In genomic region chr2:58055383-58055782, GRCm38 (mm10) we compare ENCODE assay signal across 9 mouse cellular contexts. TPM values are rescaled to one million over a fixed set of nuclear protein-coding genes. Genes with fewer than 3 reads are reported as not detected.
DNase-seq lines count a peak whose midpoint lies in the region; ATAC-seq and TF ChIP-seq lines count a peak whose summit lies in the region.
"Had no signal": no experiment of that assay in that cellular context is flagged by ENCODE, and none has a peak within 500 bp of the region (broad histone marks: within the 10 kb centered on the region; RNA-seq: fewer than 3 reads in every experiment).

No protein-coding gene starts in this region.

- intact Hi-C loops in left cerebral cortex, adult 2 months (cut with DNase I), result loop anchor here (2.0 to 5.0 kb wide), 4 partner anchors 143 to 612 kb away; no protein-coding TSS in a partner anchor

- H3K36me3 ChIP-seq in midbrain, embryonic 10.5 days, result no peaks in the 10 kb centered on the region
- H3K36me3 ChIP-seq in midbrain, embryonic 16.5 days (ENCODE audit: control insufficient read depth, insufficient read depth, low read length), result no peaks in the 10 kb centered on the region
- H3K36me3 ChIP-seq in embryonic facial prominence, embryonic 14.5 days (ENCODE audit: control insufficient read depth, insufficient read depth, low read length), result no peaks in the 10 kb centered on the region
- H3K36me3 ChIP-seq in hindbrain, embryonic 16.5 days (ENCODE audit: control insufficient read depth, insufficient read depth, low read length), result no peaks in the 10 kb centered on the region
- H3K36me3 ChIP-seq in stomach, embryonic 15.5 days, result no peaks in the 10 kb centered on the region
- H3K36me3 ChIP-seq: embryonic facial prominence, embryonic 12.5 days had no signal

- no peak overlapping the region for H3K4me3 ChIP-seq in midbrain, embryonic 10.5 days
- no peak overlapping the region for H3K4me3 ChIP-seq in midbrain, embryonic 16.5 days (ENCODE audit: low read depth, low read length)
- H3K4me3 ChIP-seq in embryonic facial prominence, embryonic 14.5 days (ENCODE audit: low read depth, low read length), result no peak overlapping the region
- H3K4me3 ChIP-seq in hindbrain, embryonic 16.5 days (ENCODE audit: low read length), result no peak overlapping the region
- H3K4me3 ChIP-seq in left cerebral cortex, adult 2 months, result no peak overlapping the region
- H3K4me3 ChIP-seq in stomach, embryonic 15.5 days (replicated peaks), result no peak overlapping the region
- H3K4me3 ChIP-seq: embryonic facial prominence, embryonic 12.5 days had no signal

- H3K9me3 ChIP-seq in midbrain, embryonic 10.5 days (replicated peaks), result no peaks in the 10 kb centered on the region
- no peaks in the 10 kb centered on the region for H3K9me3 ChIP-seq in midbrain, embryonic 16.5 days (replicated peaks; ENCODE audit: control insufficient read depth, low read length, poor library complexity, severe bottlenecking)
- H3K9me3 ChIP-seq in embryonic facial prominence, embryonic 14.5 days (ENCODE audit: control insufficient read depth, low read length), result no peaks in the 10 kb centered on the region
- no peaks in the 10 kb centered on the region for H3K9me3 ChIP-seq in hindbrain, embryonic 16.5 days (ENCODE audit: control insufficient read depth, low read length)
- no peaks in the 10 kb centered on the region for H3K9me3 ChIP-seq in stomach, embryonic 15.5 days
- H3K9me3 ChIP-seq: embryonic facial prominence, embryonic 12.5 days had no signal

- H3K27me3 ChIP-seq in midbrain, embryonic 10.5 days (ENCODE audit: low read depth, poor library complexity, severe bottlenecking), result peaks cover 56% of the 10 kb centered on the region
- H3K27me3 ChIP-seq in midbrain, embryonic 16.5 days (ENCODE audit: control insufficient read depth, insufficient read depth, low read depth, low read length), result peaks cover 25% of the 10 kb centered on the region
- H3K27me3 ChIP-seq in embryonic facial prominence, embryonic 14.5 days (replicated peaks; ENCODE audit: control insufficient read depth, insufficient read depth, low read length), result no peaks in the 10 kb centered on the region
- peaks cover 3% of the 10 kb centered on the region; the same call in 1 of the 2 replicates for H3K27me3 ChIP-seq in hindbrain, embryonic 16.5 days (replicated peaks; ENCODE audit: control insufficient read depth, insufficient read depth, low read length)
- H3K27me3 ChIP-seq in stomach, embryonic 15.5 days (replicated peaks), result no peaks in the 10 kb centered on the region
- H3K27me3 ChIP-seq: embryonic facial prominence, embryonic 12.5 days had no signal

- peak; percentile 90 for TF ChIP-seq CTCF in left cerebral cortex, adult 2 months (IDR thresholded peaks at IDR 0.05)

- H3K4me1 ChIP-seq in midbrain, embryonic 10.5 days, result peaks cover 12% of the 10 kb centered on the region
- no peaks in the 10 kb centered on the region for H3K4me1 ChIP-seq in midbrain, embryonic 16.5 days (ENCODE audit: control insufficient read depth, insufficient read depth, low read length)
- no peaks in the 10 kb centered on the region for H3K4me1 ChIP-seq in embryonic facial prominence, embryonic 14.5 days (ENCODE audit: control insufficient read depth, insufficient read depth, low read length)
- H3K4me1 ChIP-seq in hindbrain, embryonic 16.5 days (ENCODE audit: control insufficient read depth, insufficient read depth, low read depth, low read length), result no peaks in the 10 kb centered on the region; the same call in 1 of the 2 replicates
- H3K4me1 ChIP-seq in stomach, embryonic 15.5 days, result no peaks in the 10 kb centered on the region
- H3K4me1 ChIP-seq: embryonic facial prominence, embryonic 12.5 days had no signal

- peak; percentile 38 for DNase-seq in midbrain, embryonic 10.5 days (ENCODE audit: low spot score)
- peak; percentile 61 to 72 for DNase-seq in adrenal gland, postnatal 36 days
- peak; percentile 56 for DNase-seq in embryonic facial prominence, embryonic 14.5 days (ENCODE audit: low spot score)
- peak; percentile 32 to 59 for DNase-seq in left cerebral cortex, adult 2 months (ENCODE audit: extremely low spot score in 1 of 2, low spot score in 2 of 2)
- DNase-seq in monocyte, adult 2 months (ENCODE audit: low read depth in 1 of 2, low spot score in 2 of 2), result peak; percentile 5 to 18

- no peak overlapping the region for H3K9ac ChIP-seq in midbrain, embryonic 16.5 days (ENCODE audit: low read depth, low read length)
- H3K9ac ChIP-seq in embryonic facial prominence, embryonic 14.5 days (ENCODE audit: low read depth, low read length), result no peak overlapping the region
- no peak overlapping the region for H3K9ac ChIP-seq in hindbrain, embryonic 16.5 days (ENCODE audit: low read depth, low read length)
- no peak overlapping the region for H3K9ac ChIP-seq in stomach, embryonic 15.5 days
- H3K9ac ChIP-seq: embryonic facial prominence, embryonic 12.5 days had no signal

- no peak for ATAC-seq in midbrain, embryonic 16.5 days
- no peak for ATAC-seq in embryonic facial prominence, embryonic 14.5 days (ENCODE audit: low read depth)
- ATAC-seq in hindbrain, embryonic 16.5 days, result 0 out of 2 replicates have a peak, but pooled peaks have one; percentile 48
- peak; percentile 39; the same call in 1 of the 2 replicates for ATAC-seq in stomach, embryonic 15.5 days (ENCODE audit: insufficient read depth, low FRiP score, low read depth)

- no peak overlapping the region for H3K4me2 ChIP-seq in midbrain, embryonic 16.5 days (ENCODE audit: low read length)
- H3K4me2 ChIP-seq in embryonic facial prominence, embryonic 14.5 days (ENCODE audit: low read depth, low read length), result no peak overlapping the region
- H3K4me2 ChIP-seq in hindbrain, embryonic 16.5 days (ENCODE audit: low read length), result no peak overlapping the region
- H3K4me2 ChIP-seq in stomach, embryonic 15.5 days, result no peak overlapping the region
- H3K4me2 ChIP-seq: embryonic facial prominence, embryonic 12.5 days had no signal

- no peak overlapping the region for H3K27ac ChIP-seq in midbrain, embryonic 10.5 days (replicated peaks)
- no peak overlapping the region for H3K27ac ChIP-seq in midbrain, embryonic 16.5 days (ENCODE audit: low read length)
- H3K27ac ChIP-seq in embryonic facial prominence, embryonic 14.5 days (replicated peaks; ENCODE audit: low read depth, low read length), result no peak overlapping the region
- no peak overlapping the region for H3K27ac ChIP-seq in hindbrain, embryonic 16.5 days (ENCODE audit: low read depth, low read length)
- no peak overlapping the region for H3K27ac ChIP-seq in left cerebral cortex, adult 2 months
- H3K27ac ChIP-seq in stomach, embryonic 15.5 days, result no peak overlapping the region
- H3K27ac ChIP-seq: embryonic facial prominence, embryonic 12.5 days had no signal

RNA-seq across cellular contexts. Expression of gene Ermn, which starts 2.7 kb away (rescaled TPM):
- 0.11 and 0.25 TPM in 2 replicates for polyA plus RNA-seq in midbrain, embryonic 10.5 days (2016; fragmentation: Nextera tagmentation; extraction: Ambion mirVana)
- 0.26 and 0.35 TPM in 2 replicates for polyA plus RNA-seq in midbrain, embryonic 16.5 days (2015; fragmentation: Nextera tagmentation; extraction: Ambion mirVana)
- not detected for total RNA-seq in adrenal gland, postnatal 36 days (2021)
- polyA plus RNA-seq in embryonic facial prominence, embryonic 14.5 days (2014; fragmentation: Nextera tagmentation; extraction: Ambion mirVana), result 1.9 and 2.7 TPM in 2 replicates
- polyA plus RNA-seq in hindbrain, embryonic 16.5 days (2015; fragmentation: Nextera tagmentation; extraction: Ambion mirVana), result 0.47 and 0.49 TPM in 2 replicates
- 10 to 100 TPM; 15.0 to 16.0 TPM for total RNA-seq in left cerebral cortex, adult 2 months (2021)
- polyA plus RNA-seq in stomach, embryonic 15.5 days (2015; fragmentation: Nextera tagmentation; extraction: Ambion mirVana), result 0.05 TPM in 1 of 2 replicates, not detected in the other

RNA-seq across cellular contexts. Expression of gene Galnt5, which starts 57.7 kb away (rescaled TPM):
- 0.12 and 0.19 TPM in 2 replicates for polyA plus RNA-seq in midbrain, embryonic 10.5 days (2016; fragmentation: Nextera tagmentation; extraction: Ambion mirVana)
- polyA plus RNA-seq in midbrain, embryonic 16.5 days (2015; fragmentation: Nextera tagmentation; extraction: Ambion mirVana), result not detected in 2 replicates
- total RNA-seq in adrenal gland, postnatal 36 days (2021), result under 1 TPM in 1 of 2 experiments, not detected in 1; 0.10 TPM
- 5.0 and 5.9 TPM in 2 replicates for polyA plus RNA-seq in embryonic facial prominence, embryonic 14.5 days (2014; fragmentation: Nextera tagmentation; extraction: Ambion mirVana)
- polyA plus RNA-seq in hindbrain, embryonic 16.5 days (2015; fragmentation: Nextera tagmentation; extraction: Ambion mirVana), result 0.19 and 0.20 TPM in 2 replicates
- total RNA-seq in left cerebral cortex, adult 2 months (2021), result not detected
- 2.1 and 2.7 TPM in 2 replicates for polyA plus RNA-seq in stomach, embryonic 15.5 days (2015; fragmentation: Nextera tagmentation; extraction: Ambion mirVana)

Comparison
In these comparisons a context has a peak if more than half of its experiments do, and no peak if none do; other contexts are left out.
1. DNase-seq: peak in every context shown above with its lines; median percentile 66 in adrenal gland, postnatal 36 days; 56 in embryonic facial prominence, embryonic 14.5 days; 46 in left cerebral cortex, adult 2 months; 38 in midbrain, embryonic 10.5 days; 12 in monocyte, adult 2 months.
2. ATAC-seq: peak in hindbrain, embryonic 16.5 days (single experiment) and stomach, embryonic 15.5 days (single experiment); none in midbrain, embryonic 16.5 days (single experiment) and embryonic facial prominence, embryonic 14.5 days (single experiment).